Mouse (Mus musculus): ENCODE measurements around the gene Col26a1. TPM values are rescaled to one million over a fixed set of nuclear protein-coding genes. Genes with fewer than 3 reads are reported as not detected.
"Not testable (repeated sequence)": the region's sequence is repeated elsewhere in the genome, so short reads cannot be mapped to it uniquely, and the experiment has no call there.

Col26a1 gene
- total RNA-seq, 2 experiments from 2014 or later = 0.60 TPM; not detected in 1

DNA sequence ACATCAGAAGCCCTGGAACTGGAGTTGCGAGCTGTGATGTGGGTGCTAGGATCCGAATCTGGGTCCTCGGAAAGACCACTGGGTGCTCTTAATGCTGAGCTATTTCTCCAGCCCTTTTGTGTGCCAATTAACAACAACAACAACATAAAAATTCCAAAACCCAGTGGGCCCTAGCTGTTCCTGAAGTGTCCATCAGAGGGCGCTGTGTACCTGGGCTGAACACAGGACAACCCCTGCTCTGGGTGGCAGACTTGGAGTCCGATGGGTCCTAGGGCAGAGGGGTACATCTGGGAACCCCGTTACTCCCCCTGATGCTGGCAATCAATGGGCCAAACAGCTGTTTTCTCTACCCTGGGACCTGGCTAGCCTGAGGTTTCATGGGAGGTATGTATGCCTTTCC is 123.2 kb downstream of the Col26a1 start:
- no peak for DNase-seq (ENCODE audit: low spot score in 2 of 2)

DNA sequence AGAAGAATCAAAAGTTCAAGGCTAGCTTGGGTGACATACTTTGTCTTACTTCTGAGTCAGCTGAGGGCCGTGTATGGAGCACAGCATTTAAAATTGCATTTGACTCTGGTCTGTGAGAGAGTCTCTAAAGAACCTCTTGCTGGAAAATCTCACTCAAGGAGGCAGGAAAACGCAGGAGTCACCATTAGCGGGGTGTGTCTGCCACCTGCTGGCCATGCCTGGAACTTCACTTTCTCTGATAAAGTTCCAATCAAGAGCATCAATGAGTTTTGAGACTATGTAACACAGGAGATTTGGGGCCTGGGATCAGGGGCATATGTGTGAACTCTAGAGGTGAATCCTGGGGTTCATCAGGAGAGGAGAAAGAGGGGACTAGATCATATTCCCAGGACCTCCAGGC is 127.3 kb downstream of the Col26a1 start:
- DNase-seq (ENCODE audit: low spot score in 2 of 2) = peak; percentile 67 to 68

DNA sequence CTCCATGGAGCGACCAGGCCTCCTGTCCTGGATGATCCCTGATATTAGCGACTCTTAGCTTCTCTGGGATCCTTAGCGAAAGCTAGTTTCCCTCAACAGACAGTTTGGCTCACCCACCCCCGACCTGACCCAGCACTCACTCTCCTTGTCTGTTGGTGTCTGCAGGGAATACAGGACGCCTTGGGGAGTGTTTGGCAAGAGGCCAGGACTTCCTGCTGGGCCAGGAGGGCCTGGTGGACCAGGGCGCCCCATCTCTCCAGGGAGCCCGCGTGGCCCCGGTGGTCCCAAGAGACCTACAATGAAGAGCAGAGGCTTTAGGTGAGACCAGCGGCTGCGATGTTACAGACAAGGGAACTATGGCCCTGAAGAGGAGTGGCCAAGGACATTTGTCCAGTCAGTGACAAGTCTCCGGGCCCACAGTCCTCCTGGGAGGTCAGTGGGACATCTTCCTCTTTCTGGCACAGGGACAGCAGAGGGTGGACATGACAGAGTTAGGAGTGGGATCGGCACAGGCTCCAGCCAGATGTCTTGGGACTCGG is 128.9 kb downstream of the Col26a1 start:
- peak; percentile 9 to 27 for DNase-seq (ENCODE audit: low spot score in 2 of 2)

DNA sequence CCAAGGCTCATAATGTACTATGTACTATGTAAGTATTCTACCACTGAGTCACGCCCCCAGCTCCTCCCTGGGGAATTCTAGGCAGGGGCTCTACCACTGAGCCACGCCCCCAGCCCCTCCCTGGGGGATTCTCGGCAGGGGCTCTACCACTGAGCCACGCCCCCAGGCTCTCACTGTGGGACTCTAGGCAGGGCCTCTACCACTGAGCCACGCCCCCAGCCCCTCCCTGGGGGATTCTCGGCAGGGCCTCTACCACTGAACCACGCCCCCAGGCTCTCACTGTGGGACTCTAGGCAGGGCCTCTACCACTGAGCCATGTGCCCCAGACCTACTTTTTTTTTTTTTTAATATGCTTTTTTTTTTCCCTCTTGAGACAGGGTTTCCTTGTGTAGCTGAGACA is 129.8 kb downstream of the Col26a1 start:
- DNase-seq (ENCODE audit: low spot score in 2 of 2) = not testable (repeated sequence)

DNA sequence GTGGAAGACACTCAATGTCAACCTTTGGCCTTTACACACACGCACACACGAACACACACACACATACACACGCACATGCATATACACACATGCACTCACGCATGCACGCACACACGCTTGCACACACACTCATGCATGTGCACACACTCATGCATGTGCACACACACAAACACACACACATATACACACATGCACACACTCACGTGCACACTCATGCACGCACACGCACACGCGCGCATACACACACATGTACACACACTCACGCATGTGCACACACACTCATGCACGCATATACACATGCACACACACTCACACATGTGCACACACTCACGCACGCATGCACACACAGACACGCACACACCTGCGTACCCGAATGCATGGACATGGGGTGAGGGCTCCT is 130.9 kb downstream of the Col26a1 start:
- no peak for DNase-seq (ENCODE audit: low spot score in 2 of 2)

DNA sequence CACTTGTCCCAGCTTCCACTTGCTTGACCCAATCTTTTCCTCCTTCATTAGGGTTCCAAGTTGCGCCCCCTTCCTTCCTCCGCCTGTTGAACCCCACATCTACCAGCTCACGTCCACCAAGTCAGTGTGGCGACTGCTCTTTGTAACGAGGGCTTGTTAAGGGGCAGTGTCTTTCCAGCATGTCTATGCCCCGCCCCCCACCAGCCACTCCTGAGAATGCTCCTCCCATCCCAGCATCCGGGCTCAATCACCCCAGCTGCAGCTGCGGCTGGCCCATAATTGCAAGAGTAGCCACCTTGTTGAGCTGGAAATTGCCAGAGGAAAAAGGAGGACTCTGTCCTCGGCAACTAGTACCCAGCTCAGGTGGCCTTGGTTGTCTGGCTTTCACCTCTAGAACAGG is 136.4 kb downstream of the Col26a1 start:
- no peak for DNase-seq (ENCODE audit: low spot score in 2 of 2)

DNA sequence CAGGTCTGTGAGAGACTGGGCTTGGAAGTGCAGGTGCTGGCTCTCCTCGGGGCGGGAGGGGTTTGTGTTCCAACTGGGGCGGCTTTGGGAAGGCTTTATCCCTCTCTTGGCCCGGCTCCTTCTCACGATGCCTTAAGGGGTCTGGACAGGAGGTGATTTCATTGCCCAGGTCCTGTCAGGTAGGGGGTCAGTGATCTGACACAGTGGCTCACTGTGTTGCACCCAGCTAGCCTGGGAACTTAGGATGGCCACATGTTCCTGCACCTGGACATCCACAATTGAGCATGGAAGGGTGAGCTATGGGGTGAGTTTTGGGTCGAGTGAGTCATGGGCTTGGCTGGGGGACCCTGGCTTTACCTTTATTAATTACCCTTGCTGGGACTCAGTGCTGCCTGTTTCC is 144.1 kb downstream of the Col26a1 start:
- DNase-seq (ENCODE audit: low spot score in 2 of 2) = no peak

DNA sequence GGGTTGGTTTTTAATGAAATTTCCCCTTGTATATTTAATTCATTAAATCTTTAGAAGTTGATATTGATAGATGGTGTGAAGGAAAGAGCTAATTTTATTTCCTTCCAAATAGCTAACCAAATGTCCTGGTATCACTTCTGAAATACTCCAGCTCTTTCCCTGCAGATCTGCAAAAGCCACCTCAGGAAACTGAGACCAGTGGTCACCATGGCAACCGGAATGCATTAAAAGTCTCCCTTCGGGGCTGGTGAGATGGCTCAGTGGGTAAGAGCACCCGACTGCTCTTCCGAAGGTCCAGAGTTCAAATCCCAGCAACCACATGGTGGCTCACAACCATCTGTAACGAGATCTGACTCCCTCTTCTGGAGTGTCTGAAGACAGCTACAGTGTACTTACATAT is 156.7 kb downstream of the Col26a1 start:
- not testable (repeated sequence) for DNase-seq (ENCODE audit: low spot score in 2 of 2)

DNA sequence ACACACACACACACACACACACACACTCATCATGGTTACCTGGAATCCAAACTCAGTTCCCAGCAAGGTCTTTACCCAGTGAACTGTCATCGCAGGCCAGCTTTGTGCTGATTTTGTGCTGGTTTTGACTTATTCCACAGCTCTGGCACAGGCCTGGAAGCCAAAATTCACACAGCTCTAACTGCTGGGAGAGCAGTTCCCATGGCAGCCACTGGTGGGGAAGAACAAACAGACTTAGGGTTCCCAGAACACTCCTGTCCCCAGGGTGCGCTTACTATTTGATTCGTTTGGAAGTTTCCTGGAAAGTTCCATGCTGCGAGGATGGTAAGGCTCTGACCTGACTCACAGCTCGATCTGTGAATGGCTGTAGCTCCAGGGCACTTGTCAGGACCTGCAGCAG is 161.4 kb downstream of the Col26a1 start:
- DNase-seq (ENCODE audit: low spot score in 2 of 2) = no peak

DNA sequence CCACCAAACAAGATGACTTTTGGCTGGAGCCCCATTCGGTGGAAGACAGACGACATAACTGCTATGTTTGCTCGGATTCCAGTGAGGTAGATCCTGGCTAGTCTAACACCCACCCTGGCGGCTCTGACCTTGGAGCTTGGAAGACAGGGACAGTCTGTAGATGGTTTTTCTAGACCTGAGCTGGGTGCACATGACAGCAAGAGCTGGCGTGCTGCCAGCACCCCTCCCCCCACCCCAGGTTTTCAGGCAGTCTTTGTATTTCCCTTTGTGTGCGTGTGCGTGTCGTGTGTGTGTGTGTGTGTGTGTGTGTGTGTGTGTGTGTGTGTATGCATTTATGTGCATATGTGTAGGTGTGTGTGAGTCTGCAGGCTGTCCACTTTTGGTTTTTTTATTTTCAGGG is 164.4 kb downstream of the Col26a1 start:
- no peak for DNase-seq (ENCODE audit: low spot score in 2 of 2)

DNA sequence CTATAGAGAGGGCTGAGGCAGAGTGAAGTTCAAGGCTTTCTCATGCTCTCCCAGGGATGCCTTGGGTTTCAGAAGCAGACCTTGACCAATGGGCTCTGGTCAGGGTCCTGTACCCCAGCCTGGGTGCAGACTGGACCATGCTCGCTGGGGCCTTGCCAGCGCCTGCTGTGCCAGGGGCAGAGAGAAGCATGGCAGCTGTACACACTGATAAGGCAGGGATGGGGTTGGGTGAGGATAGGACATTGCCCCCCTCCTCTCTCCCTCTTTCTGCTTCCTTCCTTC is 165.5 kb downstream of the Col26a1 start:
- no peak for DNase-seq (ENCODE audit: low spot score in 2 of 2)

DNA sequence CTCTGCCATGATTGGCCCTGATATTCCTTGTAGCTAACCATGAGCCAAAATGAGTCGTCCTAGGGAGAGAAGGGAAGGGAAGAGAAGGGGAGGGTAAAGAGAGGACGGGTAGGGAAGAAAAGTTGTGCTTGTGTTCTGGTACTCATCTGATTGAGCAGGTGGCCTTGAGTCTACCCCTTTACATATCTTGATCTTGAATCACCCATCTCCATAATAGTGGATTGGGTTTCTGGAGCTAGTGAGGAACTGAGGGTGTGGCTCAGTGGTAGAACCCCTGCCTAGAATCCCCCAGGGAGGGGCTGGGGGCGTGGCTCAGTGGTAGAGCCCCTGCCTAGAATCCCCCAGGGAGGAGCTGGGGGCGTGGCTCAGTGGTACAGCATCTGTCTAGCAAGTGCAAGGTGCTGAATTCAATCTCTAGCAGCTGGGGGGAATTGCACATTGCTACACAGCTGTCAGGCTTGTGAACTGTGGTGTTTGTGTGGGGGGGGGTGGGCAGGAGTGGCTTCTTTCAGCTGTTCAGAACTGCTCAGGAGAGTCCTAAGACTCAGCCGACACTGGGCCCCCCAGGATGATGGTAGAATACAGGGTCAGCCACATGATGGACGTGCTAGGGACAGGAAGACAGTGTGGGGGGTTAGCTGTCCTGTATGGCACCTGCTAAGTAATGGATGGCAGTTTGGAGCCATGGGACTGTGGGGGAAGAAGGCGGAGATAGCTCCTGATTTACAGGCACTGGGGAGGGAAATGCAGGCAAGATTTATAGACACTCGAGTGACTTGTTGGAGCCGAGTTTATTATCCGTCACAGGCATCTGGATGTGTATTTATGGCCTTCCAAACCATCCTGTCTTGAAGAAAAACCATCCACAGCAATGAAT is 166.1 kb downstream of the Col26a1 start:
- DNase-seq (ENCODE audit: low spot score in 2 of 2) = no peak

DNA sequence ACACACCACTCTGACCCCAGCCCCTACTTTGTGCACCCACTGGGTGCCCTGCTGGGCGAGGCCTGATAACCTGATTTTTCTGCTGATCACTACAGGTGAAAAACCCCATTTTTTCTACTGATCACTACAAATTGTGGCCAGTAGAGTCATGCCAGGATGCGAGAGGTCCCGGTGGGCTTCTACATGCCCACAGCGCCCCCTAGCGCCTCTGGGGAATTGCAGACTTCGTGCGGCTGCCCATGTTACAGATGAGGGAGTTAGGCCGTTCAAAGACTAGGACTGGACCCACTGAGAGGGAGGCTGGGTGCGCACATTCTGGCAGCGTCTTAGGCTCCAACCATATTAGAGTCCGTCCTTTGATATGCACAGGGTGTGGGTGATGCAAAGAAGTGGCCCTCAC is 168.1 kb downstream of the Col26a1 start:
- DNase-seq (ENCODE audit: low spot score in 2 of 2) = no peak

DNA sequence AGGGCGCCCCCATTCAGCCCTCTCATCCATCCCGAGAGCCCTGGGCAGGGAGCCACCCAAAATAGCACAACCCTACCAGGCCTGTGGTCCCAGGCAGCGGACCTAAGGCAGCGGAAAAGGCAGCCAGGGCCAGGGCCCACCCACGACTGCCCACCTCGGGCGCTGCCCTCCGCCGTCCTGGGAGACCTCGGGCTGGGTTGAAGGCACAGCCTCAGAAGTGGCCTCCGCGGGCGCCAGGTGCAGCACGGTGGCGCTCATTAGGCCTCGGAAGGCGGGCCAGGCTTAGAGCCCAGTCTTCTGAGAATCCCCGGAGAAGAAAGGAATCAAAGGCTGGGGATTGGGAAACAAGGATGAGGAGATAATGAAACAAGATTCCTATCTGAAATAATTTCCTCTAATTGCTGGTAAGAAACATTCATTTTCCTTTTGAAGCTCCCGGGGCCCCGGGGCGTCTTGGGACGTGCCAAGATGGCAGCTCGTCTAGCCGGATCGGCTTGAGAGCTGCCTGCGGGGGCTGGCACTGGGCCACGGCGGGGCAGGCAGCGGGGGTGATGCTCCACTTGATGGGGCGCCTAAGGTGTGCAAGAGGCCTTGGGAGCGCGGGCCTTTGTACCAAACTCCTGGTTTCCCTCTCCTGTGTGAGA is 168.7 kb downstream of the Col26a1 start:
- no peak for DNase-seq (ENCODE audit: low spot score in 2 of 2)

DNA sequence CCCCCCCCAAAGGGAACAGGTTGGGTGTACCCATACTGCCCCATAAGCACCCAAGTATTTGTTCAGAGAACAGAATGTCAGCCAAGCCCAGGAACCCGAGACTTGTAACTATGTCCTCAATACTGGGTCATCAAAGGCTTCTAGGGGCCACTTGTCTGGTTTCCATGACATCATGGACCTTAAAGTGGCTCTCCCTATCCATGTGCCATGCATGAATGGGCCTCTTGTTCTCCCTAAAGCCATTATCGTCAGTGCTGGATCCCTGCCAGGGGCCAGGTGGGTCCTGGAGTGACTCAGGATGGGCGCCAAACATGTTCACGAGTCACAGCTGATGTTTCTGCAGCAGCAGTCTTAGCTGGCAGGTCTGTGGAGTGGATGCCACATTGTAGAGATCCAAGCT is 172.3 kb downstream of the Col26a1 start:
- no peak for DNase-seq (ENCODE audit: low spot score in 2 of 2)

DNA sequence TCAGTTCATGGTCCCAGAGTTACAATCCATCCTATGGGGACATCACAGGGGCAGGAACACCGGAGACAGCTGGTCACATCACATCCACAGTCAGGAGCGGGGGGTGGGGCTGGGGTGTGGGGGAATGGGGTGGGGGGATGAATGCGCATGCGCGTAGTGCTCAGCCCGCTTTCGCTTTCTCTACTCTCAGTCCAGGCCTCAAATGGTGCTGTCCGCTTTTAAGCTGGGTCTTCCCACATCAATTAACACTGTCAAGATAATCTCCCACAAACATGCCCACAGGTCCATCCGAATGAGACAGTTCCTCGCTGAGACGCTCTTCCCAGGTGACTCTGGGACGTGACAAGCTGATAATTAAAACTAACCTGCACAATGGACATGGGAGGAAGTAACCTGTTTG is 174.9 kb downstream of the Col26a1 start:
- DNase-seq (ENCODE audit: low spot score in 2 of 2) = no peak

DNA sequence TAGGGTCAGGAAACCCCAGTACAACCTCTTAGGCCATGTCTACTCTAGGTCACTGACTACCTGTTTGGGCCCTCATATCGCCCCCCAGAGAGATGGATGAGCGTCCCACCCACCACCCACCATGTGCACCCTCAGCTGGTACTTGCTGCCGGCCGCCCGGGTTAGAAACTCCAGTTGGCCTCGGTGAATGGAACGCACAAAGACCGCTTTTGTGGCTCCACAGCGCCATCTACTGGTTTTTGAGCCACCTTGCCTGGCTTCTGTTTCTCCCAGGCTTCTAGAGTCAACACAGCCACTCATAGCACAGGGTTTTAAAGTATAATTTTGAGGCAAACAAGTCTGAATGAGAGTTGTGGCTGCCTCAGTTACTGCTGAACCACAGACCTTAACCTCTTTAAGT is 176.2 kb downstream of the Col26a1 start:
- peak; percentile 60 to 69 for DNase-seq (ENCODE audit: low spot score in 2 of 2)

DNA sequence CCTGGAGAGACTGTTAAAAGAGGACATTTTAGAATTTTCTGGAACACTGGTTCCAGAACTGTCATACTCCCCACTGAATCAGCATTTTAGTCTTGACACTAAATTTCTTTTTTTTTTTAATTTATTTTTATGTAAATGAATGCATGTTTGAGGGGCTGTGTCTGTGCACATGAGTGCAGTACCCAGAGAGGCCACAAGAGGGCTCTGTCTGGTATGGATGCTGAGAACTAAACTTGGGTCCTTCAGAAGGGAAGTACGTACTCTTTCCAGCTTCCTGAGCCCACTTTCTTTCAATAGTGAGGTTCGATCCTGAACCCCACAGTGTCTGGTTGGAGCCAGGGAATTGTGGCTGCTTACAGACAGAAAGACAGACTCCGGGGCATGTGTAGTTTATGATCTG is 177.5 kb downstream of the Col26a1 start:
- no peak for DNase-seq (ENCODE audit: low spot score in 2 of 2)

DNA sequence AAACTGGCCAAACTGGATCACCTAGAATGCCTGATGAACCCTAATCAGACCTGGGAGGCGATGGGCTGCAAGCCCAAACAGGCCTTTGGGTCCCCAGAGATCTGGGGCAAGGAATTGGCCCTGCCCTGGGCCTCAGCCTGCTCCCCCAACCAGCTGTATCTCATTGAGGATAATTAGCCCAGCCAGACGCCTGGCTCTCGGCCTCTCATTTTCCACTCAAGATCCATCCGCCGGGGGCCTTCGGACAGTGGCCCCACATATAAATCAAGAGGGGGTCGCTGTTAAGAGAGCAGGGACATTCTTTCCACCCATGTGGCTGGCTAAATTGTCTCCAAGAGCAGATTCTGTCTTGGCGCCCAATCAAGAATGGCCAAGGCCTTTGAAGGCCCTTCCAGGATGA is 178.9 kb downstream of the Col26a1 start:
- DNase-seq (ENCODE audit: low spot score in 2 of 2) = no peak

DNA sequence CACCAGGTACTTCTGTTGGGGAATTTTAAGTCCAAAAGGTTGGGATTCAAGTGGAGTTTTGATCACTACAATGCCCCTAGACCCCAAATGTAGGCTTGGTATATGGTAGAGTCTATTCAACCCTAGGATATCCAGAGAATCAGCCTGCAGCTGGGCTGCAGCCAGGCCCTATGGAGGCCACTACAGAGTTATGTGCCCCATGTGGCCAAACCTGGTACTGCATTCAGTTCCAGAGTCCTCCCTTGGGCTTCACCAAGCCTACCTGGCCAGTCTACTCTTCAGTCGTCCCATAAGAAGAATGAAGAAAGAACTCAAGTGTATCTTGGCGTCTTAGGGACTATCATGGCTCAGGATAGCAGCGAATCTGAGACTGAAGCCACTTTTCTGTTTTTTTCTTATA is 179.3 kb downstream of the Col26a1 start:
- peak; percentile 78 to 84 for DNase-seq (ENCODE audit: low spot score in 2 of 2)

DNA sequence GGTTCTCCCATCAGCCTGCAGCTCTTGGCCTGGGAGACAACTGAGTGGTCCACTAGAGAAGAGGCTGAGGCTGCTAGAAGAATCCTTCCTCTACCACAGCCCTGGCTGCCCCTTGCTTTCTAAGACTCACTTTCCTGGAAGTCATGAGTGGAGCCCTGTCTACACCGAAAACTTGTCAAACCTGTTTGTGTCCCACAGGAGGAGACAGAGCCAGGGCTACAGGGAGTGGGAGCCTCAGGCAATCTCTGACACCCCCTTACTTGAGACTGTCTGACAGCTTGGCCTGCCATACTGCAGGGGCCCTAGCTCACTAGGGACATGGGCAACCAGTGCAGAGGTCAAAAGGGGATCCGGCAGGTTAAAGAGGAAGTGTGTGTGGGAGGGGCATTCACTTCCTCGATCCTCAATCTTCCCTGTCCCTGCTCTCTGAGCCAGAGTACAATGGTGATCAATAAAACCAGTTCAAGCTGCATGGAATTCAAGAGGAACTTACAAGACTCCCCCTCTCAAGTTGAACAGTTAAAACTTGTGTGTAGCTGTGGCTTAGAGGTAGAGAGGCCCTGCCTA is 180.8 kb downstream of the Col26a1 start:
- no peak for DNase-seq (ENCODE audit: low spot score in 2 of 2)

DNA sequence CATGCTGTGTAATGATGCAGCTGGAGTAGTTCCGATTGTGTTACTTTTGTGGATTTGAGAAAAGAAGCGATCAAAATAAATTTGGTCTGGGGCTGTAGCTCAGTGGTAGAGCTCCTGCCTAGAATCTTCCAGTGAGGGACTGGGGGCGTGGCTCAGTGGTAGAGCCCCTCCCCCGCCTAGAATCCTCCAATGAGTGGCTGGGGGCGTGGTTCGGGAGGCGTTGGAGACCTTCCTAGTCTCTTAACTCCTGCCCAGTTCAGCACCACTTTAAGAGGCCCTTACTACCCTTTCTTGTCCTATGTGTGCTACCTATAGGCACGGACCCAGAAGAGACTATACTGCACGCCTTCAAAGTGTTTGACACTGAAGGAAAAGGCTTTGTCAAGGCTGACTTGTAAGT is 185.4 kb downstream of the Col26a1 start:
- no peak for DNase-seq (ENCODE audit: low spot score in 2 of 2)

Measured in adrenal gland, adult 18-20 months (tissue).